Mouse (Mus musculus) kidney, embryonic 14.5 days (tissue): ENCODE measurements around the gene Zfp949. TPM values are rescaled to one million over a fixed set of nuclear protein-coding genes. Genes with fewer than 3 reads are reported as not detected.

Source experiments
- ATAC-seq: fragments of 200-750 bp; cut with Nextera tagmentation; 2 replicates; pipeline ENCODE4 v1.8.0; 2017; ENCODE audit warnings: moderate number of reproducible peaks, mild to moderate bottlenecking, moderate TSS enrichment, moderate library complexity; ENCODE audit not compliant: low FRiP score, low TSS enrichment
- H3K27ac ChIP-seq: fragments of 300-500 bp; sonication (generic); 2 replicates; pipeline ENCODE4 v1.5.1; 2014; ENCODE audit warnings: low read depth, mild to moderate bottlenecking, low read length, moderate library complexity, mixed read lengths
- H3K27me3 ChIP-seq: fragments of 300-500 bp; sonication (generic); 2 replicates; pipeline ENCODE4 v1.6.1; 2014; ENCODE audit warnings: mild to moderate bottlenecking, low read length; ENCODE audit not compliant: control insufficient read depth, insufficient read depth
- H3K36me3 ChIP-seq: fragments of 300-500 bp; sonication (generic); 2 replicates; pipeline ENCODE4 v1.6.1; 2014; ENCODE audit warnings: low read length, mixed read lengths; ENCODE audit not compliant: control insufficient read depth, insufficient read depth
- H3K4me1 ChIP-seq: fragments of 300-500 bp; sonication (generic); 2 replicates; pipeline ENCODE4 v1.6.1; 2014; ENCODE audit warnings: low read length, mixed read lengths; ENCODE audit not compliant: control insufficient read depth, insufficient read depth
- H3K4me2 ChIP-seq: fragments of 300-500 bp; sonication (generic); replicated peaks from 2 replicates; pipeline ENCODE4 v1.6.1; 2014; ENCODE audit warnings: low read depth, mild to moderate bottlenecking, low read length
- H3K4me3 ChIP-seq: fragments of 300-500 bp; sonication (generic); 2 replicates; pipeline ENCODE4 v1.5.1; 2014; ENCODE audit warnings: mild to moderate bottlenecking, low read length
- H3K9ac ChIP-seq: fragments of 300-500 bp; sonication (generic); 2 replicates; pipeline ENCODE4 v1.6.1; 2014; ENCODE audit warnings: low read depth, mild to moderate bottlenecking, low read length, moderate library complexity
- H3K9me3 ChIP-seq: fragments of 300-500 bp; sonication (generic); 2 replicates; pipeline ENCODE4 v1.6.1; 2016; ENCODE audit warnings: low read length; ENCODE audit not compliant: control insufficient read depth
- WGBS: fragments of 180-500 bp; shearing (Covaris S2); extraction: QIAGEN DNeasy Blood & Tissue Kit; methylation state at CpG from one replicate; pipeline ENCODE4 v1.1.7; 2014; 5-methylcytosine and 5-hydroxymethylcytosine counted together
- polyA plus RNA-seq: library from polyadenylated mRNA; unstranded; fragments of >200 nt; fragmentation: Nextera tagmentation; extraction: Ambion mirVana; gene quantifications from 2 replicates; pipeline ENCODE4 v1.2.1, GENCODE M21; 2014

Zfp949 gene
- polyA plus RNA-seq, 1 experiment from 2014 or later = 9.0 TPM

GRCm38 (mm10) chr9:88529979-88530580 lies 17.7 kb upstream of the Zfp949 start:
- ATAC-seq = no peak
- H3K27ac ChIP-seq = no peak overlapping the region
- 54% methylated on average over 5 of the region's 5 CpGs for WGBS

GRCm38 (mm10) chr9:88534093-88534492 lies 13.7 kb upstream of the Zfp949 start:
- ATAC-seq = no peak
- H3K27me3 ChIP-seq = no peaks in the 10 kb centered on the region
- H3K4me2 ChIP-seq = no peak overlapping the region
- no peaks in the 10 kb centered on the region for H3K36me3 ChIP-seq
- H3K9ac ChIP-seq = no peak overlapping the region
- no peak overlapping the region for H3K4me3 ChIP-seq
- H3K27ac ChIP-seq = no peak overlapping the region
- H3K4me1 ChIP-seq = no peaks in the 10 kb centered on the region
- no peaks in the 10 kb centered on the region for H3K9me3 ChIP-seq
- 86% methylated on average over 5 of the region's 5 CpGs for WGBS

More at GRCm38 (mm10) chr9:88529979-88530580, 17.7 kb upstream of the Zfp949 start:
- no peaks in the 10 kb centered on the region for H3K9me3 ChIP-seq
- no peak overlapping the region for H3K4me2 ChIP-seq
- H3K36me3 ChIP-seq = no peaks in the 10 kb centered on the region
- no peaks in the 10 kb centered on the region for H3K4me1 ChIP-seq
- H3K27me3 ChIP-seq = no peaks in the 10 kb centered on the region
- no peak overlapping the region for H3K9ac ChIP-seq
- no peak overlapping the region for H3K4me3 ChIP-seq

GRCm38 (mm10) chr9:88539546-88540224 lies 8.1 kb upstream of the Zfp949 start:
- no peaks in the 10 kb centered on the region for H3K36me3 ChIP-seq
- H3K27ac ChIP-seq = no peak overlapping the region
- H3K9me3 ChIP-seq = no peaks in the 10 kb centered on the region
- WGBS = 66% methylated on average over 5 of the region's 5 CpGs
- no peaks in the 10 kb centered on the region for H3K4me1 ChIP-seq
- no peak overlapping the region for H3K9ac ChIP-seq
- ATAC-seq = no peak
- H3K4me2 ChIP-seq = no peak overlapping the region
- no peak overlapping the region for H3K4me3 ChIP-seq
- H3K27me3 ChIP-seq = no peaks in the 10 kb centered on the region

- no peaks in the 10 kb centered on the region for H3K36me3 ChIP-seq
- no peak overlapping the region for H3K4me2 ChIP-seq
- no peak overlapping the region for H3K27ac ChIP-seq
- 34% methylated on average over 2 of the region's 2 CpGs for WGBS
- no peak overlapping the region for H3K9ac ChIP-seq
- H3K27me3 ChIP-seq = no peaks in the 10 kb centered on the region
- H3K9me3 ChIP-seq = no peaks in the 10 kb centered on the region
- H3K4me3 ChIP-seq = no peak overlapping the region
- peak; percentile 44; the same call in 1 of the 2 replicates for ATAC-seq
- H3K4me1 ChIP-seq = no peaks in the 10 kb centered on the region
Measured at GRCm38 (mm10) chr9:88542816-88543215, 5.0 kb upstream of the Zfp949 start.

- no peaks in the 10 kb centered on the region for H3K9me3 ChIP-seq
- H3K4me1 ChIP-seq = peaks cover 10% of the 10 kb centered on the region; the same call in 1 of the 2 replicates
- H3K36me3 ChIP-seq = no peaks in the 10 kb centered on the region
- no peak overlapping the region for H3K9ac ChIP-seq
- H3K4me2 ChIP-seq = no peak overlapping the region
- ATAC-seq = no peak
- no peak overlapping the region for H3K4me3 ChIP-seq
- 38% methylated on average over 3 of the region's 3 CpGs for WGBS
- H3K27ac ChIP-seq = no peak overlapping the region
- H3K27me3 ChIP-seq = no peaks in the 10 kb centered on the region
Measured at GRCm38 (mm10) chr9:88545534-88545933, 2.3 kb upstream of the Zfp949 start.

- H3K27me3 ChIP-seq = no peaks in the 10 kb centered on the region
- no peaks in the 10 kb centered on the region for H3K9me3 ChIP-seq
- peaks cover 12% of the 10 kb centered on the region; the same call in 1 of the 2 replicates for H3K4me1 ChIP-seq
- H3K36me3 ChIP-seq = no peaks in the 10 kb centered on the region
- no peak overlapping the region for H3K4me3 ChIP-seq
- no peak for ATAC-seq
- no peak overlapping the region for H3K4me2 ChIP-seq
- H3K9ac ChIP-seq = no peak overlapping the region
- 8% methylated on average over 2 of the region's 2 CpGs for WGBS
- no peak overlapping the region for H3K27ac ChIP-seq
Measured at GRCm38 (mm10) chr9:88546166-88546565, 1.7 kb upstream of the Zfp949 start.

- no peak overlapping the region for H3K4me3 ChIP-seq
- no peaks in the 10 kb centered on the region for H3K9me3 ChIP-seq
- H3K27me3 ChIP-seq = no peaks in the 10 kb centered on the region
- H3K36me3 ChIP-seq = no peaks in the 10 kb centered on the region
- no peak for ATAC-seq
- no peak overlapping the region for H3K9ac ChIP-seq
- H3K4me2 ChIP-seq = no peak overlapping the region
- H3K27ac ChIP-seq = no peak overlapping the region
- 65% methylated on average over 8 of the region's 8 CpGs for WGBS
- H3K4me1 ChIP-seq = peaks cover 12% of the 10 kb centered on the region; the same call in 1 of the 2 replicates
Measured at GRCm38 (mm10) chr9:88546657-88547056, 1.2 kb upstream of the Zfp949 start.

- no peak overlapping the region for H3K27ac ChIP-seq
- ATAC-seq = peak; percentile 67; the same call in 1 of the 2 replicates
- WGBS = 29% methylated on average over 7 of the region's 7 CpGs
- no peaks in the 10 kb centered on the region for H3K9me3 ChIP-seq
- H3K4me1 ChIP-seq = peaks cover 12% of the 10 kb centered on the region; the same call in 1 of the 2 replicates
- no peaks in the 10 kb centered on the region for H3K27me3 ChIP-seq
- H3K4me2 ChIP-seq = peak overlapping the region; percentile 52
- peak overlapping the region; percentile 19; the same call in 1 of the 2 replicates for H3K9ac ChIP-seq
- no peaks in the 10 kb centered on the region for H3K36me3 ChIP-seq
- H3K4me3 ChIP-seq = peak overlapping the region; percentile 78
Measured at GRCm38 (mm10) chr9:88547270-88547669, 550 bp upstream of the Zfp949 start.

GRCm38 (mm10) chr9:88548614-88548945 lies 760 bp downstream of the Zfp949 start:
- under 1% methylated on average over 8 of the region's 8 CpGs for WGBS
- ATAC-seq = 0 out of 2 replicates have a peak, but pooled peaks have one; percentile 6
- no peaks in the 10 kb centered on the region for H3K27me3 ChIP-seq
- H3K9me3 ChIP-seq = no peaks in the 10 kb centered on the region
- peak overlapping the region; percentile 68; the same call in 1 of the 2 replicates for H3K27ac ChIP-seq
- peak overlapping the region; percentile 63 for H3K9ac ChIP-seq
- no peaks in the 10 kb centered on the region for H3K36me3 ChIP-seq
- peak overlapping the region; percentile 52 for H3K4me2 ChIP-seq
- H3K4me1 ChIP-seq = peaks cover 12% of the 10 kb centered on the region; the same call in 1 of the 2 replicates
- H3K4me3 ChIP-seq = peak overlapping the region; percentile 78
